ENCODE assay signal across 17 mouse cellular contexts in the genomic region with DNA sequence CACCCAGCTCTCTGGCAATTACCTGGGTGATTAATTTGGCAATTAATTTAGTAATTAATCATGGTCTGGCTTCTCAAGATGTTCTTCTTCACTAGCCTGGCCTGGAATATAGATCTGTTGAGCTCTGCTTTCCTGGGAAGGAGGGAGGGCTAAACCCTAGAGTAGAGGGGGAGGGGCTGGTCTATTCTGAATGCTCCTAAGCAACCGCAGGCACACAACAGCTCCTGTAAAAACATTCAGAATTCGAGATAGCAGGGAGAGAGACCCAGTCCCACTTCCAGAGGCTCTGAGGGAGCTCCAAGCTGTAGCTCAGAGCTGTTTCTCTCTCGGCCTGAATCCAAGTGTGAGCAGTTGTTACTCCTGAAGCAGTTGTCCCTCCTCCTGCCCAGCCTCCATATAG. TPM values are rescaled to one million over a fixed set of nuclear protein-coding genes. Genes with fewer than 3 reads are reported as not detected.
DNase-seq lines count a peak whose midpoint lies in the region; ATAC-seq lines count a peak whose summit lies in the region.
"Had no signal": no experiment of that assay in that cellular context is flagged by ENCODE, and none has a peak within 500 bp of the region (broad histone marks: within the 10 kb centered on the region; RNA-seq: fewer than 3 reads in every experiment).

No protein-coding gene starts in this region.

- peaks cover 7% of the 10 kb centered on the region for H3K27me3 ChIP-seq in heart, embryonic 10.5 days (ENCODE audit: insufficient read depth, poor library complexity, severe bottlenecking)
- no peaks in the 10 kb centered on the region for H3K27me3 ChIP-seq in hindbrain, embryonic 16.5 days (replicated peaks; ENCODE audit: control insufficient read depth, insufficient read depth, low read length)
- 0 out of 2 replicates have a peak, but pooled peaks cover 2% of the 10 kb centered on the region for H3K27me3 ChIP-seq in hindbrain, embryonic 11.5 days (ENCODE audit: control insufficient read depth, insufficient read depth, low read length)
- peaks cover 9% of the 10 kb centered on the region for H3K27me3 ChIP-seq in midbrain, embryonic 13.5 days
- peaks cover 2% of the 10 kb centered on the region; the same call in 1 of the 2 replicates for H3K27me3 ChIP-seq in midbrain, embryonic 11.5 days (ENCODE audit: control insufficient read depth, insufficient read depth, low read length)

- H3K36me3 ChIP-seq in heart, embryonic 10.5 days = no peaks in the 10 kb centered on the region
- H3K36me3 ChIP-seq in hindbrain, embryonic 16.5 days (ENCODE audit: control insufficient read depth, insufficient read depth, low read length) = no peaks in the 10 kb centered on the region
- no peaks in the 10 kb centered on the region for H3K36me3 ChIP-seq in hindbrain, embryonic 11.5 days (ENCODE audit: control insufficient read depth, insufficient read depth, low read length)
- H3K36me3 ChIP-seq in midbrain, embryonic 13.5 days = no peaks in the 10 kb centered on the region
- H3K36me3 ChIP-seq in midbrain, embryonic 11.5 days (ENCODE audit: control insufficient read depth, insufficient read depth, low read length) = no peaks in the 10 kb centered on the region
- H3K36me3 ChIP-seq: limb, embryonic 13.5 days; neural tube, embryonic 15.5 days had no signal

- H3K9me3 ChIP-seq in heart, embryonic 10.5 days = no peaks in the 10 kb centered on the region
- H3K9me3 ChIP-seq in hindbrain, embryonic 16.5 days (ENCODE audit: control insufficient read depth, low read length) = no peaks in the 10 kb centered on the region
- no peaks in the 10 kb centered on the region for H3K9me3 ChIP-seq in hindbrain, embryonic 11.5 days (ENCODE audit: control insufficient read depth, low read length)
- no peaks in the 10 kb centered on the region for H3K9me3 ChIP-seq in midbrain, embryonic 13.5 days
- H3K9me3 ChIP-seq in midbrain, embryonic 11.5 days (ENCODE audit: control insufficient read depth, low read length) = no peaks in the 10 kb centered on the region
- H3K9me3 ChIP-seq: limb, embryonic 13.5 days; neural tube, embryonic 15.5 days had no signal

- peaks cover 44% of the 10 kb centered on the region for H3K4me1 ChIP-seq in heart, embryonic 10.5 days
- peaks cover 9% of the 10 kb centered on the region for H3K4me1 ChIP-seq in hindbrain, embryonic 16.5 days (ENCODE audit: control insufficient read depth, insufficient read depth, low read depth, low read length)
- 0 out of 2 replicates have a peak, but pooled peaks cover 5% of the 10 kb centered on the region for H3K4me1 ChIP-seq in hindbrain, embryonic 11.5 days (replicated peaks; ENCODE audit: control insufficient read depth, insufficient read depth, low read length)
- H3K4me1 ChIP-seq in midbrain, embryonic 13.5 days (replicated peaks) = peaks cover 10% of the 10 kb centered on the region
- H3K4me1 ChIP-seq in midbrain, embryonic 11.5 days (ENCODE audit: control insufficient read depth, insufficient read depth, low read length) = no peaks in the 10 kb centered on the region

- WGBS in heart, embryonic 10.5 days = 2% methylated on average over 3 of the region's 3 CpGs
- WGBS in hindbrain, embryonic 16.5 days = 15% methylated on average over 3 of the region's 3 CpGs
- 21% methylated on average over 3 of the region's 3 CpGs for WGBS in hindbrain, embryonic 11.5 days
- WGBS in midbrain, embryonic 13.5 days = 14% methylated on average over 3 of the region's 3 CpGs
- 17% methylated on average over 3 of the region's 3 CpGs for WGBS in midbrain, embryonic 11.5 days

- peak; percentile 44; the same call in 1 of the 2 replicates for ATAC-seq in hindbrain, embryonic 16.5 days
- ATAC-seq in hindbrain, embryonic 11.5 days (ENCODE audit: low FRiP score) = no peak
- ATAC-seq in midbrain, embryonic 13.5 days = no peak
- no peak for ATAC-seq in midbrain, embryonic 11.5 days (ENCODE audit: low FRiP score)

- no peak overlapping the region; the same call in 1 of the 2 replicates for H3K4me3 ChIP-seq in heart, embryonic 10.5 days
- H3K4me3 ChIP-seq in hindbrain, embryonic 16.5 days (ENCODE audit: low read length) = no peak overlapping the region
- no peak overlapping the region for H3K4me3 ChIP-seq in hindbrain, embryonic 11.5 days (ENCODE audit: low read depth, low read length)
- no peak overlapping the region for H3K4me3 ChIP-seq in midbrain, embryonic 13.5 days (replicated peaks)
- H3K4me3 ChIP-seq in midbrain, embryonic 11.5 days (ENCODE audit: low read depth, low read length) = no peak overlapping the region
- H3K4me3 ChIP-seq: limb, embryonic 13.5 days; neural tube, embryonic 15.5 days had no signal

- no peak overlapping the region for H3K4me2 ChIP-seq in hindbrain, embryonic 16.5 days (ENCODE audit: low read length)
- H3K4me2 ChIP-seq in hindbrain, embryonic 11.5 days (replicated peaks; ENCODE audit: low read depth, low read length) = no peak overlapping the region
- no peak overlapping the region for H3K4me2 ChIP-seq in midbrain, embryonic 13.5 days (replicated peaks)
- H3K4me2 ChIP-seq in midbrain, embryonic 11.5 days = no peak overlapping the region
- H3K4me2 ChIP-seq: limb, embryonic 13.5 days; neural tube, embryonic 15.5 days had no signal

- H3K27ac ChIP-seq in heart, embryonic 10.5 days = peak overlapping the region; percentile 83
- H3K27ac ChIP-seq in hindbrain, embryonic 16.5 days (ENCODE audit: low read depth, low read length) = no peak overlapping the region
- H3K27ac ChIP-seq in hindbrain, embryonic 11.5 days (ENCODE audit: low read depth, low read length) = no peak overlapping the region
- H3K27ac ChIP-seq in midbrain, embryonic 13.5 days = 0 out of 2 replicates have a peak overlapping the region, but pooled peaks have one; percentile 3
- no peak overlapping the region; the same call in 1 of the 2 replicates for H3K27ac ChIP-seq in midbrain, embryonic 11.5 days (ENCODE audit: low read depth, low read length)
- H3K27ac ChIP-seq: limb, embryonic 13.5 days; neural tube, embryonic 15.5 days had no signal

- H3K9ac ChIP-seq in hindbrain, embryonic 16.5 days (ENCODE audit: low read depth, low read length) = no peak overlapping the region
- H3K9ac ChIP-seq in hindbrain, embryonic 11.5 days (ENCODE audit: low read depth, low read length) = no peak overlapping the region
- H3K9ac ChIP-seq in midbrain, embryonic 13.5 days (replicated peaks) = no peak overlapping the region
- H3K9ac ChIP-seq in midbrain, embryonic 11.5 days (ENCODE audit: low read length) = no peak overlapping the region
- H3K9ac ChIP-seq: limb, embryonic 13.5 days; neural tube, embryonic 15.5 days had no signal

- peak; percentile 86 for DNase-seq in heart, embryonic 10.5 days (ENCODE audit: low spot score)
- no peak for DNase-seq in heart, postnatal 36 days
- DNase-seq in hindbrain, embryonic 11.5 days (ENCODE audit: low spot score) = no peak
- DNase-seq in midbrain, embryonic 11.5 days (ENCODE audit: low spot score, missing footprints) = no peak
- no peak for DNase-seq in T-cell, adult 2 months (ENCODE audit: low spot score)
- DNase-seq: adrenal gland, postnatal 10 days; cerebellum, adult 8-10 months; kidney, adult 9 months; lung, adult 18-20 months; lung, postnatal 4 days; thymus, adult 2 months had no signal

- intact Hi-C loops in heart, postnatal 36 days (cut with DNase I) = no loop called here

RNA-seq across cellular contexts. Expression of gene 6430571L13Rik, which starts 20.6 kb away (rescaled TPM):
- polyA plus RNA-seq in heart, embryonic 10.5 days (2016; fragmentation: Nextera tagmentation; extraction: Ambion mirVana) = 0.74 and 1.2 TPM in 2 replicates
- total RNA-seq in heart, postnatal 36 days (2021) = 1 to 10 TPM; 4.2 to 5.3 TPM
- 9.8 and 11.4 TPM in 2 replicates for polyA plus RNA-seq in hindbrain, embryonic 16.5 days (2015; fragmentation: Nextera tagmentation; extraction: Ambion mirVana)
- polyA plus RNA-seq in hindbrain, embryonic 11.5 days (2014; fragmentation: Nextera tagmentation; extraction: Ambion mirVana) = 1.6 and 1.9 TPM in 2 replicates
- 6.4 and 8.2 TPM in 2 replicates for polyA plus RNA-seq in midbrain, embryonic 13.5 days (2015; fragmentation: Nextera tagmentation; extraction: Ambion mirVana)
- polyA plus RNA-seq in midbrain, embryonic 11.5 days (2014; fragmentation: Nextera tagmentation; extraction: Ambion mirVana) = 2.0 and 2.3 TPM in 2 replicates
- total RNA-seq: monocyte, adult 5-6 weeks had no signal

RNA-seq across cellular contexts. Expression of gene Hemk1, which starts 22.8 kb away (rescaled TPM):
- polyA plus RNA-seq in heart, embryonic 10.5 days (2016; fragmentation: Nextera tagmentation; extraction: Ambion mirVana) = 13.4 and 14.6 TPM in 2 replicates
- total RNA-seq in heart, postnatal 36 days (2021) = 10 to 100 TPM; 22.3 to 22.6 TPM
- 17.5 and 18.7 TPM in 2 replicates for polyA plus RNA-seq in hindbrain, embryonic 16.5 days (2015; fragmentation: Nextera tagmentation; extraction: Ambion mirVana)
- polyA plus RNA-seq in hindbrain, embryonic 11.5 days (2014; fragmentation: Nextera tagmentation; extraction: Ambion mirVana) = 9.7 and 10.8 TPM in 2 replicates
- 17.5 and 18.1 TPM in 2 replicates for polyA plus RNA-seq in midbrain, embryonic 13.5 days (2015; fragmentation: Nextera tagmentation; extraction: Ambion mirVana)
- 9.9 and 10.7 TPM in 2 replicates for polyA plus RNA-seq in midbrain, embryonic 11.5 days (2014; fragmentation: Nextera tagmentation; extraction: Ambion mirVana)

RNA-seq across cellular contexts. Expression of gene Cacna2d2, which starts 38.4 kb away (rescaled TPM):
- 6.8 TPM in 2 replicates for polyA plus RNA-seq in heart, embryonic 10.5 days (2016; fragmentation: Nextera tagmentation; extraction: Ambion mirVana)
- 10 to 100 TPM; 10.5 to 13.3 TPM for total RNA-seq in heart, postnatal 36 days (2021)
- 8.1 and 9.0 TPM in 2 replicates for polyA plus RNA-seq in hindbrain, embryonic 16.5 days (2015; fragmentation: Nextera tagmentation; extraction: Ambion mirVana)
- 2.0 and 4.2 TPM in 2 replicates for polyA plus RNA-seq in hindbrain, embryonic 11.5 days (2014; fragmentation: Nextera tagmentation; extraction: Ambion mirVana)
- polyA plus RNA-seq in midbrain, embryonic 13.5 days (2015; fragmentation: Nextera tagmentation; extraction: Ambion mirVana) = 5.9 and 7.1 TPM in 2 replicates
- 1.3 and 1.7 TPM in 2 replicates for polyA plus RNA-seq in midbrain, embryonic 11.5 days (2014; fragmentation: Nextera tagmentation; extraction: Ambion mirVana)
- total RNA-seq: MEL; monocyte, adult 5-6 weeks had no signal

Comparison
In these comparisons a context has a peak if more than half of its experiments do, and no peak if none do; other contexts are left out.
1. H3K27ac ChIP-seq: peak in heart, embryonic 10.5 days (single experiment) and midbrain, embryonic 13.5 days (single experiment); none in hindbrain, embryonic 16.5 days (single experiment), hindbrain, embryonic 11.5 days (single experiment) and midbrain, embryonic 11.5 days (single experiment).